Mouse (Mus musculus) monocyte, adult 5-6 weeks (primary cell): ENCODE data around the gene Samd15. TPM values are rescaled to one million over a fixed set of nuclear protein-coding genes. Genes with fewer than 3 reads are reported as not detected.
"Not testable (repeated sequence)": the region's sequence is repeated elsewhere in the genome, so short reads cannot be mapped to it uniquely, and the experiment has no call there.

Source experiments
- ATAC-seq: fragments of 153-309, 156-312 bp; replicated peaks from 2 replicates; pipeline ENCODE4 v1.8.0; 2017; ENCODE audit warnings: mild to moderate bottlenecking; ENCODE audit not compliant: low TSS enrichment, insufficient number of reproducible peaks, severe bottlenecking, poor library complexity, low FRiP score
- total RNA-seq: library from RNA; stranded (forward); fragments of 200-1000, 200-491, 200-594 nt; gene quantifications from 3 replicates; pipeline ENCODE4 v1.2.3, GENCODE M21; 2017

The Samd15 gene
- 0.39 TPM in 1 of 3 replicates, not detected in the others for total RNA-seq

- ATAC-seq: no peak; the same call in 1 of the 2 replicates
Measured at GRCm38 (mm10) chr12:87199206-87199972, at the start of gene Samd15. Gene Samd15 (plus strand): TSS chr12:87199723.

DNA sequence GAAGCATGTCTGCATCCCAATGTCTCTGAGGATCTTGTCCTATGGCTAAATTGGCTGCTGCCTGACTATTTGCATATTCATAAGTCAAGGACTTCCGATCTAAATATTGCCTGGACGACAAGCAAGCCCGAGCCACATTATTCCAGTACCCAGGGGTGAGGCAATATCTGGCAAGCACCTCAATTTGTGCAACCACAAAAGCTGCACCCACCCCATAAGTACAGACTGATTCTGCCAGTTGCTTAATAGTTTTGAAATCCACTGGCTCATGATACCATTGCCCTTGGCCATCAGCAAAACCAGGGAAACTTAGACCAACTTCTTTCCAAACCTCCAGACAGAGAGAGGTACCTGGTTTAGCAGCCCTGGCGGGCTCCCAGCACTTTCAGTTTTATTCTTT is 45.1 kb upstream of the Samd15 start:
- ATAC-seq: not testable (repeated sequence)

GRCm38 (mm10) chr12:87157361-87157760 is 42.2 kb upstream of the Samd15 start:
- no peak for ATAC-seq

- ATAC-seq: no peak
Measured at GRCm38 (mm10) chr12:87158099-87158498, 41.4 kb upstream of the Samd15 start.

- ATAC-seq: no peak
Measured at GRCm38 (mm10) chr12:87160310-87160709, 39.2 kb upstream of the Samd15 start.

DNA sequence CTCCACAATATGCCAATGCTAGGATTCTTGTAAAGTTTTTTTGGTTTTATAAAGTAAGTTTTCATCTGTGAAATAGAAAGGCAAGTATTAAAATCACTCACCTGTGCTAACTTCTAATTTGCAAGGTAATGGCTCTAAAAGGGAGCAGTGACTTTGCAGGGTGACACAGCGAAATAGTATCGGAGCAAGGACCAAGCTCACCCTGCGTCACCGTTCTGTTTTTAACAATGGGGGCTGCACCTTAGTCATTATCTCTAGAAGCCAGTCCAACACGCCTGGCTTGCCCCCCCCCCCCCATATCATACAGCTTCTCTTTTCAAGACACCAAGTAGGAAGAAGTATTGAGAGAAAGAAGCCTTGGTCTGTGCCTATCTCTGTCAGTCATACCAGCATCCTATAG is 38.7 kb upstream of the Samd15 start:
- no peak for ATAC-seq

DNA sequence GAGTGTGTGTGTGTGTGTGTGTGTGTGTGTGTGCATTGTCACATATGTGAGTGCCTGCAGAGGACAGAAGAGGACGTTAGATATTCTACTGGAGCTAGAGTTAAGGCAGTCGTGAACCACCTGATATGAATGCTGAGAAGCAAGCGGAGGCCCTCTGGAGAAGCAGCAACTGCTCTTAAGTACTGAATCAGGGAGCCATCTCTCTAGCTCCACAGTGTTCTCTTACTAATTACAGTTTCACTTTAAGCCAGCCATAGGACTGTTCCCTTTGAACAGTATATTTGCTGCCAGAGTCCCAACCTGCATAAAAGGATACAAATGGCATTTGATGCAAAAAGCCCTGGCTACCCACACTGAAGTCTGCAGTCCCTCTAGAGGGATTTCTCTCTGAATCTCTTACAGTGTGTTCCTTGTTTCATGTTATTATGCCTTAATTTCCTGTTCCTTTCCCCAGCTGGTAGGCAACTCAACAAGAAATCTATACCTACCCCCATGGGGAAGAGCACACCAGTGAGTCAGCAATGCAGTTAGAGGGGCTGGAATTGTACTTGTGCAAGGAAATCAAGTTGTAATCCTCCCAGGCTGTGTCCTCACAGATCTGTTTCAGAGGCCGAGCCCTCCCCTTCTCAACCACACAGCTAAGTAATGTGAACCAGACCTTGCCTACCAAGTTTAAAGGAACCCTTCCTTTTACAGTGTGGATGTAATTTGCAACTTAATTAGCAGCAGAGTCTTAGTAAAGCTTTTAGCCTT is 24.2 kb upstream of the Samd15 start:
- no peak for ATAC-seq

- no peak for ATAC-seq
Measured at GRCm38 (mm10) chr12:87177631-87178030, 21.9 kb upstream of the Samd15 start.

DNA sequence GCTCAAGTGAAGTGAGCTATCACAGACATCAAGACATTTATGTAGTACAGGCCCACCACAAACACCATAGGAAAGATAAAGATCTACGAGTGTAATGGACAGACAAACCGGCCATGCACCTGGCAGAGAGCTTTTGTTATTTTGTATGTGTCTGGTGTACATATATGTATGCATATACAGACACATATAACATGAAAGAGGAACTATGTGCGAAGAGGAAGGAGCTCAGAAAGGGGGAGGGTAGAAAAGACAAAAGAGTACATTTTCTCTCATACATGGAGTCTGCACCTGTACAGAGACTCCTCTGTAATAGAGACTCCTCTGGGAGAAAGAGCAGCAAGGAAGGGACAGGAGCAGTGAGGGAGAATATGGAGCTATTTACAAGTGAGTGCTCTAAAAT is 6.5 kb upstream of the Samd15 start:
- 0 out of 2 replicates have a peak, but pooled peaks have one; percentile 17 for ATAC-seq

DNA sequence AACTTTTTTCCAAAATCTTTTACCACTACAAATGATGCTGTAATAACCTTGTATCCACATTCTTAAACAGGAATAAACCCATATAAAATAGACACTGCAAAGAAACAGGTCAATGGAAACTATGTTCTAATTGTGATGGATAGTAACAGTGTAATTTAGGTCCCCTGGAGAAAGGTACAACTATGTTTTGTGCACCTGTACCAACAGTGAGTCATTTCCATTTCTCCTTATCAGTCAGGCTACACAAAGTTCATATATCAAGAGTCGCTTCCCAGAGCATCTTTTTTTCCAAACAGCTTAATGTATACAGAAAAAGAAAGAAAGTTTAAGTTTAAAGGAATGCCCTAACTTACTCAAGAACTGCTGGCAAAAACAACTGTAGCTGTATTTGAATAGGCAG is 4.5 kb upstream of the Samd15 start:
- ATAC-seq: no peak

- ATAC-seq: no peak
Measured at GRCm38 (mm10) chr12:87196310-87196709, 3.2 kb upstream of the Samd15 start.

DNA sequence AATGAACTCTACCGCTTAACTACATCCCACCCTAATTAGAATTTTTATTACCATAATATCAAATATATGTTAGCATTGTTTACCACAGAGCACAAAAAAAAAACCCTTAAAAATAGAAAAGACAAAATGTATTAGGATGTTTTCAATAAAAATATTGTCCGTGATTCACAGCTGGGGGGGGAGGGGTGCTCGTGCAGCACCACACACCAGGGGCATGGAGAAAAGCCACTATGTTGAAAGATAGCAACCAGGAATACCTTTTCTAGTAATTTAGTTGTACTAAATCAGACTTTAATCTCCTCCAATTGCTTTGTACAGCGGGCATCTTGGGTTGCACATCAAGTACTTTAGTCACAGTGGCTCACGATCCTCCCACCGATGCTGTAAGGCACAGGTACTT is 731 bp upstream of the Samd15 start:
- ATAC-seq: no peak

DNA sequence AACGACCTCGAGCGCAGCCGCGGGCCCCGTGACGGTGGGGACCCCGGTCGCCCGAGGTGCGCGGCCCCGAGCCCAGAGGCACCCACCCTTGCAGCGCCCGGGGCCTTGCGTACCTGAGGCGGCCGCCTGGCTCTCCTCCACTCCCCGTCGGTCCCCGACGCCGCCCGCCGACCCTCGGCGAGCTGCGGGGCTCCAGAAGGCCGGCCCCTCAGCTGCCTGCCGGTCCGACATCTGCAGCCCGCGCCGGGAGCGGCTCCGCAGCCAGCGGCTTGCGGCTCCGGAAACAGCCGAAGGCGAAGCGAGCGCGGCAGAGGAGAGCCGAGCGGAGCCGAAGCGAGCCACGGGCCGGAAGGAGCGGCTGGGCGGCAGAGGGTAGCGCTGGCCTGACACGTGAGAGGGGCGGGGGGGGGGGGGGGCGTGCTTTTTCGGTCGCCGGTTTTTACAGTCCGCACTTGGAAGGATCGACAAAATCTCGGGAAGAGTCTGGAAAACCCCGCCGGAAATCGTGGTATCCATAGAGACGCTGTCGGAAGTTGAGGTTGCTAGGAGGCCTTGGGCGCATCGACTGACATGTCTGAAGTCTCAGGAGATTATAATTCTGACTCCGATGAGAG is 557 bp downstream of the Samd15 start, which contains the start of gene Tmed8:
Gene Tmed8 (minus strand): TSS at position 482 of the 614 bp plus-strand sequence.
- ATAC-seq: peak; percentile 73

GRCm38 (mm10) chr12:87201694-87202093 is 2.2 kb downstream of the Samd15 start:
- no peak for ATAC-seq

DNA sequence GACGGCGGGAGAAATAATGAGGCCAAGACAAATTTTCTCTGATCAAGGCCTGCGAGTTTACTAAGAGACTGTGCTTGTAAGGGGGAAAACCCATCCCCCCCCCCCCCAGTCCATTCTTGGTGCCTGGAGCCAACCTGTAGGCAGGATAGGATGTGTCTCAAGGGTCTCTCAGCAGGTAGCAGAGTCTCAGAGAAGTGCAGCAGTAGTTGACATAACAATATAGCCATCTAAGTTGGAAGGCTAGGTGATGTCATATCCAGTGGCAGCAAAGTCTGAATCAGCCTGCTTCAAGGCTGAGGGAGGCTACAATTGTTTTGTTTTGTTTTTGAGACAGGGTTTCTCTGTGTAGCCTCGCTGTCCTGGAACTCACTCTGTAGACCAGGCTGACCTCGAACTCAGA is 6.3 kb downstream of the Samd15 start:
- not testable (repeated sequence) for ATAC-seq

DNA sequence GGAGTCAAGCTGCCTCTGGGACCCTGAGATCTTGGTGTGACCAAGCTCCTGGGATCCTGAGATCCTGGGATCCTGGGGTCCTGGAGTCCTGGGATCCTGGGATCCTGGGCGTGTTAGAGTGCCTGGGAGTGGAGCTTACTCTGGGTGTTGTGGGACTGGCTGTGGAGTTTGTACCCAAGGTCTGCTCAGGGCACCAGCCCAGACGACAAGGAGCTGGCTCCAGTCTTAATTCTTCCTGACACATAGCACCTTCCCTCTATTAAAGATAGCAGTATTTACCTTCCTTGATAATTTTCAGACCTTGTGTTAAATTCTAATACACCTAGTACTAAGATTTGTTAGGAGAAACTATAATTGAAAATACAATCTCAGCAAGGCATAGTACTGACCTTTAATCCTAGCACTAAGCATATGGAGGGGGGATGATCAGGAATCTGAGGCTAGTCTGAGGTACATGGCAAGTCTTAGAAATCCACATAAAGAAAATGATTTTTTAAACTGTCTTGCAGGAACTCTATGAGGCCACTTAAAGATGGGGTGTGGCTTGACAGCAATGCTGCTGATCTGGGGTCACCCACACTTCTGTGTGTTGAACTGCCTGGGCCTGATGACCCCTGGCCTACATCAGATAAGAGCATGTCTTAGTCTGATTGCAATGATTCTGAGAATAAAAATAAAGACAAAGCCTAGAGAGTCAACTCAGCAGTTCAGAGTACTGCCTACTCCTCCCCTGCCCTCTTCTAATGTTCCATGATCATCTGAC is 13.5 kb downstream of the Samd15 start:
- no peak for ATAC-seq

- no peak for ATAC-seq
Measured at GRCm38 (mm10) chr12:87216053-87216452, 16.5 kb downstream of the Samd15 start.

DNA sequence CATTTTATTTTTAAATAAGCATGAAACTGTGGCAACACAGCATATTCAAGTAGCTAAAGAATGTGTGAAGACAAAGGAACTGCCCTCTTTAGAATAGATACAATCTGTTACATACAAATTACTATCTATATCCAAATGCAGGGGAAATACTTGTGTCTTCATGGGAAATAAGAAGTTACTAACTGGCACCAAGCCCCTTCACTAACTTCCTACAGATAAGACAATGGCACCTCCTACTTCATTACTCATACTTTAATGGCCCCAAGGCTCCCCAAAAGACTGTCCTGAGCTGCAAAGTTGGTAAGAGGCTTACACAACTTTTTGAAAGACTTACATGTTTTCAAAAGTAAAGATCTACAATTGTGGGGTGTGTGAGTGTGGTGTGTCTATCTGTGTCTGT is 18.1 kb downstream of the Samd15 start:
- ATAC-seq: no peak

GRCm38 (mm10) chr12:87219362-87219761 is 19.8 kb downstream of the Samd15 start:
- no peak for ATAC-seq
